Mouse (Mus musculus) midbrain, embryonic 15.5 days (tissue): ENCODE measurements around the gene Nlrp4e. TPM values are rescaled to one million over a fixed set of nuclear protein-coding genes. Genes with fewer than 3 reads are reported as not detected.
"Not testable (repeated sequence)": the region's sequence is repeated elsewhere in the genome, so short reads cannot be mapped to it uniquely, and the experiment has no call there.

ENCODE experiments used
- ATAC-seq: fragments of 200-750 bp; cut with Nextera tagmentation; replicated peaks from 2 replicates; pipeline ENCODE4 v1.8.0; 2017; ENCODE audit warnings: moderate TSS enrichment
- H3K27ac ChIP-seq: fragments of 300-500 bp; sonication (generic); 2 replicates; pipeline ENCODE4 v1.5.1; 2015; ENCODE audit warnings: mild to moderate bottlenecking, inconsistent platforms
- H3K27me3 ChIP-seq: fragments of 300-500 bp; sonication (generic); replicated peaks from 2 replicates; pipeline ENCODE4 v1.6.1; 2015; ENCODE audit warnings: inconsistent platforms
- H3K36me3 ChIP-seq: fragments of 300-500 bp; sonication (generic); replicated peaks from 2 replicates; pipeline ENCODE4 v1.6.1; 2015; ENCODE audit warnings: inconsistent platforms
- H3K4me1 ChIP-seq: fragments of 300-500 bp; sonication (generic); 2 replicates; pipeline ENCODE4 v1.6.1; 2015; ENCODE audit warnings: inconsistent platforms
- H3K4me2 ChIP-seq: fragments of 300-500 bp; sonication (generic); 2 replicates; pipeline ENCODE4 v1.6.1; 2015; ENCODE audit warnings: inconsistent platforms, mild to moderate bottlenecking, moderate library complexity
- H3K4me3 ChIP-seq: fragments of 300-500 bp; sonication (generic); 2 replicates; pipeline ENCODE4 v1.5.1; 2015; ENCODE audit warnings: mild to moderate bottlenecking, inconsistent platforms
- H3K9ac ChIP-seq: fragments of 300-500 bp; sonication (generic); 2 replicates; pipeline ENCODE4 v1.6.1; 2015; ENCODE audit warnings: mild to moderate bottlenecking, inconsistent platforms
- H3K9me3 ChIP-seq: fragments of 300-500 bp; sonication (generic); 2 replicates; pipeline ENCODE4 v1.6.1; 2016; ENCODE audit warnings: inconsistent platforms
- WGBS: fragments of 180-500 bp; shearing (Covaris S2); methylation state at CpG from one replicate; pipeline ENCODE4 v1.1.7; 2015; ENCODE audit warnings: mixed read lengths; 5-methylcytosine and 5-hydroxymethylcytosine counted together
- microRNA-seq: library from miRNA; unstranded; fragments of <30 nt; microRNA quantifications from one replicate; pipeline ENCODE4, GENCODE M21; 2016
- polyA plus RNA-seq: library from polyadenylated mRNA; unstranded; fragments of >200 nt; fragmentation: Nextera tagmentation; extraction: Ambion mirVana; gene quantifications from 2 replicates; pipeline ENCODE4 v1.2.1, GENCODE M21; 2015

Gene Nlrp4e
- polyA plus RNA-seq, result not detected in 2 replicates

DNA sequence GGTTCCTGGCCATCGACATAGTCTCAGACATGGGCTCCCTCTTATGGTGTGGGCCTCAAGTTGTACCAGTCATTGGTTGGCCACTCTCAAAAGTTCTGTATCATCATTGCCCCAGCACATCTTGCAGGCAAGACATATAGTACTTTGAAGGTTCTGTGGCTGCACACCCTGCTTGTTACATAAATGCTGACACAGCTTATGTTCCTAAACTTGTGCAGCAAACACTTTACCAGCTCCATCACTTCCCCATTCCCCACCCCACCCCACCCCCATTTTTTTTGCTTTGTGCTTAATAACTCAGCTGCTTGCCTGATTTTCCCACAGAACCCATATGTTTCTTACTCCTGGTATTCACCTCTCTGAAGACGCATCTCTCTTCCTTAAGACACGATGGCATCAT, at the start of gene Nlrp4e:
Gene Nlrp4e, plus strand, starts transcription at position 301 of the 400 bp plus-strand sequence.
- not testable (repeated sequence) for H3K4me3 ChIP-seq, H3K4me2 ChIP-seq, H3K27ac ChIP-seq, ATAC-seq, H3K4me1 ChIP-seq, H3K36me3 ChIP-seq, H3K27me3 ChIP-seq, H3K9ac ChIP-seq
- H3K9me3 ChIP-seq, result peaks cover 13% of the 10 kb centered on the region; the same call in 1 of the 2 replicates
- WGBS, result 87% methylated on average over 3 of the region's 3 CpGs

- not testable (repeated sequence) for H3K36me3 ChIP-seq, H3K9ac ChIP-seq, ATAC-seq, H3K4me2 ChIP-seq, H3K27ac ChIP-seq, H3K9me3 ChIP-seq, H3K27me3 ChIP-seq, H3K4me1 ChIP-seq, H3K4me3 ChIP-seq
- no CpG with 5 or more reads among the region's 2 CpGs for whole genome bisulfite sequencing
Measured at GRCm38 (mm10) chr7:23251582-23251981, 49.4 kb upstream of the Nlrp4e start, which contains the start of gene Vmn1r166. Vmn1r166 (minus strand) TSS chr7:23251682.

- H3K4me3 ChIP-seq, H3K4me2 ChIP-seq, H3K36me3 ChIP-seq, ATAC-seq, H3K9me3 ChIP-seq, H3K9ac ChIP-seq, H3K27ac ChIP-seq, H3K4me1 ChIP-seq, H3K27me3 ChIP-seq: not testable (repeated sequence)
- WGBS, result no CpG with 5 or more reads among the region's 2 CpGs
Measured at GRCm38 (mm10) chr7:23278800-23279199, 22.2 kb upstream of the Nlrp4e start, which contains the start of gene Gm6902. Gm6902 (minus strand) TSS chr7:23278900.

- H3K4me2 ChIP-seq, H3K36me3 ChIP-seq, H3K27ac ChIP-seq, H3K4me3 ChIP-seq, H3K9ac ChIP-seq, H3K4me1 ChIP-seq, H3K27me3 ChIP-seq, ATAC-seq: not testable (repeated sequence)
- peaks cover 21% of the 10 kb centered on the region for H3K9me3 ChIP-seq
- WGBS, result 89% methylated on average over 13 of the region's 13 CpGs
Measured at GRCm38 (mm10) chr7:23358311-23358710, 57.3 kb downstream of the Nlrp4e start.

- no peaks in the 10 kb centered on the region for H3K27me3 ChIP-seq
- WGBS, result 66% methylated on average over 10 of the region's 10 CpGs
- H3K9me3 ChIP-seq, result peaks cover 29% of the 10 kb centered on the region
- no peaks in the 10 kb centered on the region for H3K36me3 ChIP-seq
- ATAC-seq, result no peak
- H3K27ac ChIP-seq, result no peak within 1 kb of the TSS
- no peak within 1 kb of the TSS for H3K9ac ChIP-seq
- no peak within 1 kb of the TSS for H3K4me2 ChIP-seq
- H3K4me3 ChIP-seq, result no peak within 1 kb of the TSS
- H3K4me1 ChIP-seq, result no peaks in the 10 kb centered on the region
Measured at GRCm38 (mm10) chr7:23385589-23385988, 84.6 kb downstream of the Nlrp4e start, which contains the start of gene Nlrp5. Nlrp5 (plus strand) TSS chr7:23385889.

Small RNA genes lying within 50 kb of the gene (microRNA-seq; reads per million reads assigned to microRNA genes)
- not detected for gene Gm25196

Other genes starting within 250 kb of the Nlrp4e start
- not detected in 2 replicates for gene Vmn1r163, start 245.7 kb upstream of the Nlrp4e start, polyA plus RNA-seq
- gene Gm8720, start 233.7 kb upstream of the Nlrp4e start, polyA plus RNA-seq, result not detected in 2 replicates
- not detected in 2 replicates for gene Gm10662, start 156.7 kb upstream of the Nlrp4e start, polyA plus RNA-seq
- not detected in 2 replicates for gene Vmn1r165, start 83.9 kb upstream of the Nlrp4e start, polyA plus RNA-seq
- not detected in 2 replicates for gene Vmn1r166, start 49.5 kb upstream of the Nlrp4e start, polyA plus RNA-seq
- gene Gm6902, start 22.3 kb upstream of the Nlrp4e start, polyA plus RNA-seq, result not detected in 2 replicates
- gene Nlrp5, start 84.7 kb downstream of the Nlrp4e start, polyA plus RNA-seq, result not detected in 2 replicates
- gene Vmn1r167, start 206.0 kb downstream of the Nlrp4e start, polyA plus RNA-seq, result not detected in 2 replicates
- not detected in 2 replicates for gene Vmn1r168, start 238.5 kb downstream of the Nlrp4e start, polyA plus RNA-seq